Mouse (Mus musculus): ENCODE results near the gene Zyx. TPM values are rescaled to one million over a fixed set of nuclear protein-coding genes. Genes with fewer than 3 reads are reported as not detected.
A peak's percentile ranks its signal among the peaks of the same experiment; 100 is the strongest.

The Zyx gene
- total and polyA plus RNA-seq, 2 experiments from 2014 or later = 89.9 to 96.2 TPM

GRCm38 (mm10) chr6:42376016-42376415, 26.6 kb downstream of the Zyx start:
- TF ChIP-seq CTCF (IDR thresholded peaks at IDR 0.05; ENCODE audit: low read depth) (no peak), EP300 (IDR thresholded peaks at IDR 0.05; ENCODE audit: low read depth) (no peak)
- DNase-seq (ENCODE audit: low spot score) (peak; percentile 37), ATAC-seq (ENCODE audit: insufficient read depth, low read depth) (peak; percentile 41)
- Histone ChIP-seq H3K4me2 (ENCODE audit: low read depth, low read length) (no peak overlapping the region), H3K9ac (replicated peaks; ENCODE audit: low read depth, low read length) (no peak overlapping the region), H3K4me1 (ENCODE audit: control insufficient read depth, insufficient read depth) (peaks cover 30% of the 10 kb centered on the region), H3K4me3 (ENCODE audit: low read depth, low read length) (no peak overlapping the region), H3K27ac (ENCODE audit: low read depth) (peak overlapping the region; percentile 78), H3K27me3 (ENCODE audit: control insufficient read depth, insufficient read depth, low read length) (no peaks in the 10 kb centered on the region), H3K36me3 (replicated peaks; ENCODE audit: control insufficient read depth, insufficient read depth, low read length) (no peaks in the 10 kb centered on the region), H3K9me3 (replicated peaks; ENCODE audit: control insufficient read depth, low read length) (no peaks in the 10 kb centered on the region)
- WGBS = 36% methylated on average over 4 of the region's 4 CpGs

- 68% methylated on average over 6 of the region's 6 CpGs for WGBS
- no peak overlapping the region for H3K4me2 ChIP-seq (ENCODE audit: low read depth, low read length)
- TF ChIP-seq CTCF (IDR thresholded peaks at IDR 0.05; ENCODE audit: low read depth) = no peak
- no peak for TF ChIP-seq EP300 (IDR thresholded peaks at IDR 0.05; ENCODE audit: low read depth)
- H3K4me1 ChIP-seq (ENCODE audit: control insufficient read depth, insufficient read depth) = peaks cover 35% of the 10 kb centered on the region
- no peaks in the 10 kb centered on the region for H3K9me3 ChIP-seq (replicated peaks; ENCODE audit: control insufficient read depth, low read length)
- no peak for ATAC-seq (ENCODE audit: insufficient read depth, low read depth)
- no peaks in the 10 kb centered on the region for H3K27me3 ChIP-seq (ENCODE audit: control insufficient read depth, insufficient read depth, low read length)
- H3K9ac ChIP-seq (replicated peaks; ENCODE audit: low read depth, low read length) = no peak overlapping the region
- peak overlapping the region; percentile 78 for H3K27ac ChIP-seq (ENCODE audit: low read depth)
- DNase-seq (ENCODE audit: low spot score) = no peak
- H3K36me3 ChIP-seq (replicated peaks; ENCODE audit: control insufficient read depth, insufficient read depth, low read length) = no peaks in the 10 kb centered on the region
- no peak overlapping the region for H3K4me3 ChIP-seq (ENCODE audit: low read depth, low read length)
These were observed 27.1 kb downstream of the Zyx start for GRCm38 (mm10) chr6:42376504-42377019.

DNA sequence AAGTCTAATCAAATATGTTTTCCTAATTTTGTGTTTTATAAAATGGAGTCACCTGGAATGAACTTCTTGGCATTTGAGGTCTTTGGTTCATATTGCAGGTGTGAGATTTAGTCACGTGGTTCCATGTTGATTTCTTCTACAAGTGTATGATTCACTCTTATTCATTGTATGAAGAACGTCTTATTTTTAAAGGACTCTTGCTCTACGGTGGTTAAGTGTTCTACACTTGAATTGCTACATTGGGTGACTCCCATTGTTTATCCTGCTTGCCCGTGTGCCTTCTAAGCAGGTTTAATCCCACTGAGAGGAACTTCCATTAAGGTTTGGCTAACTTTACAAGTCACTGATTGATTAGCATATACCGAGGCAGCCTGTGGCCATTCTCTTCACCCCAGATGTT, 27.9 kb downstream of the Zyx start:
- no peak overlapping the region for H3K27ac ChIP-seq (ENCODE audit: low read depth)
- no peak for ATAC-seq (ENCODE audit: insufficient read depth, low read depth)
- H3K4me1 ChIP-seq (ENCODE audit: control insufficient read depth, insufficient read depth) = peaks cover 41% of the 10 kb centered on the region
- H3K4me3 ChIP-seq (ENCODE audit: low read depth, low read length) = no peak overlapping the region
- H3K36me3 ChIP-seq (replicated peaks; ENCODE audit: control insufficient read depth, insufficient read depth, low read length) = no peaks in the 10 kb centered on the region
- no peak overlapping the region for H3K9ac ChIP-seq (replicated peaks; ENCODE audit: low read depth, low read length)
- H3K9me3 ChIP-seq (replicated peaks; ENCODE audit: control insufficient read depth, low read length) = no peaks in the 10 kb centered on the region
- H3K4me2 ChIP-seq (ENCODE audit: low read depth, low read length) = no peak overlapping the region
- DNase-seq (ENCODE audit: low spot score) = no peak
- WGBS = 80% methylated on average over 5 of the region's 5 CpGs
- no peaks in the 10 kb centered on the region for H3K27me3 ChIP-seq (ENCODE audit: control insufficient read depth, insufficient read depth, low read length)
- no peak for TF ChIP-seq CTCF (IDR thresholded peaks at IDR 0.05; ENCODE audit: low read depth)
- TF ChIP-seq EP300 (IDR thresholded peaks at IDR 0.05; ENCODE audit: low read depth) = no peak

DNA sequence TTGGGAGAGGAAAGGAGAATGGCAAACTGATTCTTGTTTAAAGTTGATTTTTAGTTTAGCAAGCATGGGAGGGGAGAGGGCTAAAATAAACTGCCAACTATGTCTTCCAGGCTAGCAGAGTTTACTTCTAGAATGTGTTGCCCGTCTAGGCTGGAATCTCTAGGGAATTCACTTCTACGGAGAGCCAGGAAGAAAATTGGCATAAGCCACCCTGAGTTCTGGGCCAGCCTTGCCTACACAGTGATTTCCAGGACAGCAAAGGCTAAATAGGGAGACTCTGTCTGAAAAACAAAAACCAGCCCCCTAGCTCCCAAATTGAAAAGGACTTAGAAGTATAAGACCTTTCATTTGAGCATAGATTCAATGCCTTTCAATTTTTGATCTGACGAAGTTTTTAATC, 30.1 kb downstream of the Zyx start:
- Histone ChIP-seq H3K9me3 (replicated peaks; ENCODE audit: control insufficient read depth, low read length) (no peaks in the 10 kb centered on the region), H3K4me1 (ENCODE audit: control insufficient read depth, insufficient read depth) (peaks cover 35% of the 10 kb centered on the region), H3K36me3 (replicated peaks; ENCODE audit: control insufficient read depth, insufficient read depth, low read length) (no peaks in the 10 kb centered on the region), H3K27ac (ENCODE audit: low read depth) (no peak overlapping the region), H3K9ac (replicated peaks; ENCODE audit: low read depth, low read length) (no peak overlapping the region), H3K4me2 (ENCODE audit: low read depth, low read length) (no peak overlapping the region), H3K4me3 (ENCODE audit: low read depth, low read length) (no peak overlapping the region), H3K27me3 (ENCODE audit: control insufficient read depth, insufficient read depth, low read length) (no peaks in the 10 kb centered on the region)
- ATAC-seq (ENCODE audit: insufficient read depth, low read depth) = no peak
- 53% methylated on average over 3 of the region's 3 CpGs for WGBS
- no peak for DNase-seq (ENCODE audit: low spot score)
- no peak for TF ChIP-seq EP300 (IDR thresholded peaks at IDR 0.05; ENCODE audit: low read depth)
- TF ChIP-seq CTCF (IDR thresholded peaks at IDR 0.05; ENCODE audit: low read depth) = no peak

DNA sequence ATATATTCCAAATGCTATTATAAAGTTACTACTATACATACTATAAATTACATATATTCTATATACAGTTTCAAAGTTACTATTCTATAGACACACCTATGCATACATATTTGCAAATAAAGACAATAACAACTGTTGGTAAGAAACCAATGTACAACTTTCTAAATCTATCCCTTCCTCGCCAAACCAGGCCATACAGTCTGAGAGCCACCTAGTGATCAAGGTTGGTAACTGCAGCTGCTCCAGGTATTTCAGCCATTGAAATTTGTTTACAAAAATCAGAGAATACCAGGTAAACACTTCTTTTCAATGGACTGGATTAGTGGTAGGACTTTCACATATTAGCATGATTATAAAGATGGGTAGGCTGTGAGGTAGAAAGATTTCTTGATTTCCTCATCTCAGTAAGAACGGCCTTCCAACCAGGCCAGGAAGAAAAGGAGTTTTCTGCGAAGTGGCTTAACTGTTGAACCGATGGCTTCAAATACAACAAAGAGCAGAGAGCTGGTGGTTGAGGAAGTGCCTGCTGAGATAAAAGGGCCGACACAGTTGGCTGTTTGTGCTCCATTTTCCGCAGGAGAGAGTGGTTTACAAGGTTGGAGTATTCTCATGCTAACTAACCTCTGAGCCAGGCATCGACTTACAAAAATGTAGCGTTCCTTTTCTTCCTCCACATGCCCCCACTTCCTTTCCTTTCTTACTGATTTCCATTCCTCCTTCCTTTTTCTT, 31.1 kb downstream of the Zyx start:
- H3K27ac ChIP-seq (ENCODE audit: low read depth) = peak overlapping the region; percentile 89; the same call in 1 of the 2 replicates

More for the DNA sequence above, 31.1 kb downstream of the Zyx start:
- no peak for TF ChIP-seq EP300 (IDR thresholded peaks at IDR 0.05; ENCODE audit: low read depth)
- TF ChIP-seq CTCF (IDR thresholded peaks at IDR 0.05; ENCODE audit: low read depth) = peak; percentile 80
- Histone ChIP-seq H3K9ac (replicated peaks; ENCODE audit: low read depth, low read length) (no peak overlapping the region), H3K27me3 (ENCODE audit: control insufficient read depth, insufficient read depth, low read length) (no peaks in the 10 kb centered on the region), H3K4me2 (ENCODE audit: low read depth, low read length) (no peak overlapping the region), H3K4me1 (ENCODE audit: control insufficient read depth, insufficient read depth) (peaks cover 24% of the 10 kb centered on the region), H3K4me3 (ENCODE audit: low read depth, low read length) (no peak overlapping the region), H3K36me3 (replicated peaks; ENCODE audit: control insufficient read depth, insufficient read depth, low read length) (no peaks in the 10 kb centered on the region), H3K9me3 (replicated peaks; ENCODE audit: control insufficient read depth, low read length) (no peaks in the 10 kb centered on the region)
- DNase-seq (ENCODE audit: low spot score) (peak; percentile 38), ATAC-seq (ENCODE audit: insufficient read depth, low read depth) (no peak)
- WGBS = 23% methylated on average over 8 of the region's 8 CpGs
